Mouse (Mus musculus) liver, embryonic 11.5 days (tissue): Measurements from ENCODE around the gene Man2b2. TPM values are rescaled to one million over a fixed set of nuclear protein-coding genes. Genes with fewer than 3 reads are reported as not detected.
A peak's percentile ranks its signal among the peaks of the same experiment; 100 is the strongest.

Experiments
- ATAC-seq: fragments of 200-750 bp; cut with Nextera tagmentation; replicated peaks from 2 replicates; pipeline ENCODE4 v1.8.0; 2017; ENCODE audit warnings: moderate number of reproducible peaks, mild to moderate bottlenecking, moderate TSS enrichment, moderate library complexity; ENCODE audit not compliant: low FRiP score
- DNase-seq: peaks from one replicate; pipeline ENCODE4 v3.0.0-alpha.2; 2017; ENCODE audit warnings: low spot score
- H3K27ac ChIP-seq: fragments of 300-500 bp; sonication (generic); 2 replicates; pipeline ENCODE4 v1.5.1; 2014; ENCODE audit warnings: mild to moderate bottlenecking, low read depth, low read length, control low read depth
- H3K27me3 ChIP-seq: fragments of 300-500 bp; sonication (generic); replicated peaks from 2 replicates; pipeline ENCODE4 v1.6.1; 2014; ENCODE audit warnings: low read length, mixed read lengths; ENCODE audit not compliant: control insufficient read depth, insufficient read depth
- H3K36me3 ChIP-seq: fragments of 300-500 bp; sonication (generic); 2 replicates; pipeline ENCODE4 v1.6.1; 2014; ENCODE audit warnings: mild to moderate bottlenecking, low read length, moderate library complexity, mixed read lengths; ENCODE audit not compliant: control insufficient read depth, insufficient read depth
- H3K4me1 ChIP-seq: fragments of 300-500 bp; sonication (generic); replicated peaks from 2 replicates; pipeline ENCODE4 v1.6.1; 2014; ENCODE audit warnings: low read length, mixed read lengths; ENCODE audit not compliant: control insufficient read depth, insufficient read depth
- H3K4me2 ChIP-seq: fragments of 300-500 bp; sonication (generic); 2 replicates; pipeline ENCODE4 v1.6.1; 2014; ENCODE audit warnings: mild to moderate bottlenecking, control low read depth, moderate library complexity
- H3K4me3 ChIP-seq: fragments of 300-500 bp; sonication (generic); 2 replicates; pipeline ENCODE4 v1.5.1; 2014; ENCODE audit warnings: low read depth, low read length, control low read depth
- H3K9ac ChIP-seq: fragments of 300-500 bp; sonication (generic); 2 replicates; pipeline ENCODE4 v1.6.1; 2014; ENCODE audit warnings: low read depth, low read length, control low read depth
- H3K9me3 ChIP-seq: fragments of 300-500 bp; sonication (generic); 2 replicates; pipeline ENCODE4 v1.6.1; 2016; ENCODE audit warnings: low read length, inconsistent platforms, mixed read lengths; ENCODE audit not compliant: control insufficient read depth
- WGBS: fragments of 180-500 bp; shearing (Covaris S2); extraction: QIAGEN DNeasy Blood & Tissue Kit; methylation state at CpG from one replicate; pipeline ENCODE4 v1.1.7; 2014; 5-methylcytosine and 5-hydroxymethylcytosine counted together
- polyA plus RNA-seq: library from polyadenylated mRNA; unstranded; fragments of >200 nt; fragmentation: Nextera tagmentation; extraction: Ambion mirVana; gene quantifications from 2 replicates; pipeline ENCODE4 v1.2.1, GENCODE M21; 2014

Man2b2 gene
- 17.4 and 20.2 TPM in 2 replicates for polyA plus RNA-seq

DNA sequence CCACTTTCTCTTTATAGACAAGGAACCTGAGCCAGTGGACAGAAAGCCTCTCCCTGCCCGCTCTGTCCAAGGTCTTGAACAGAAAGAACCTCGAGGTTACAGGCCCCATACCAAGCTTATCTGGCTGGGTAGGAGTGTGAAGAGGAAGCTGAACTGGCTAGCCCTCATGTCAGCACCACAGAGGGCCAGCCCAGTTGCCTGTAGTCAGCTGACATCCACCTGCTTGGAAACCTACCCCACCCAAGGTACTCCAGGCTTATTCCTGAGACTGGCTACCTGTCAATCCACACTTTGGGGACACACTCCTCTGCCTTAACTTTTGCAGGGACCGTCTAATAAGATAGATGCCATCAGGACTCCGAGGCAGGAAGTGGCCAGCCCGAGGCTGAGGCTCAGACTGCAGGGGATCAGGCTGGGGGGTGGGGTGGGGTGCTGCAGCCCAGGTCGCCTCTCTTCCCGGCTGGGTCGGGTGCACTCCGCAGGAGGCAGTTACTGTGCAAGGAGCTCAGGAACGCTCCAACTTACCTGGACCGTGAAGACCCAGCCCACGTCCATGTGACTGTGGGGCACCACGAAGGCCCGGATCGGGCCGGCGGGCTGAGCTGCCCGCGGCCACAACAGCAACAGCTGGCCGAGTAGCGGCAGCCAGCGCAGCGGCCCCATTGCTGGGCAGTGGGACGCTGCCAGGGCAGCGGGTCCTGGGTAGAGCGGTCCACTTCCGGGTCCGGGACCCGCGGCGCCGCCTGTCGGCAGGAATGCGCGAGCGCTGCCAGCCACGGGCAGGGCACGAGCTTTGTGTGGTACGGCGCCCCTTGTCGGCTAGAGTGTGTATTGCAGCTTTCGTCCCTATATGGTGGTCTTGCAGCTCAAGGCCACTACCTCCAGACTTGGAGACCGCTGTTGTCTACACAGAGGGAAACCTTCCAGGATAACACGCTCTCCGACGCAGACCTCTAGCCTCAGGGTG lies at the start of gene Man2b2:
TSS of gene Man2b2 (minus strand) at position 741 of the 967 bp plus-strand sequence.
- H3K9me3 ChIP-seq: no peaks in the 10 kb centered on the region
- H3K4me3 ChIP-seq: peak within 1 kb of the TSS; percentile 75
- ATAC-seq (peak; percentile 91), DNase-seq (peak; percentile 93)
- peaks cover 10% of the 10 kb centered on the region; the same call in 1 of the 2 replicates for H3K4me1 ChIP-seq
- peak within 1 kb of the TSS; percentile 90 for H3K9ac ChIP-seq
- H3K27ac ChIP-seq: no peak within 1 kb of the TSS
- WGBS: 2% methylated on average over 46 of the region's 46 CpGs
- peak within 1 kb of the TSS; percentile 93 for H3K4me2 ChIP-seq
- H3K36me3 ChIP-seq: no peaks in the 10 kb centered on the region
- no peaks in the 10 kb centered on the region for H3K27me3 ChIP-seq

DNA sequence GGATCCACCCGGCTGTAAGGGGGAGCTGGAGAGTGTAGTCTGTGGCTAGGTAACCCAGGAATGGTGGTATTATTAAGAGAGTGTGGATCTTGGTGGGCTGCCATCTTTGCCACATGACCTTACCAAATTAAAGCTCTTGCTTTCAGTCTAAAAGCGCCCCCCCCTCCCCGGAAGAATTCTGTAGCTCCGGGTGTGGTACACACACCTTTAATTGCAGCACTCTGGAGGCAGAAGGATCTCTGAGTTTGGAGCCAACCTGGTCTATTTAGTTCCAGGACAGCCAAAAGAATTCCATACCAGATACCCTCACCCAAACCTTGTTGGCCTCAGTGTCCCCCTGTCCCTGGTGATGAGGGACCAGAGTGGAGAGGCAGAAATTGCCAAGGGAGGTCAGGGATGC lies 48.3 kb upstream of the Man2b2 start:
- 80% methylated on average over 4 of the region's 4 CpGs for WGBS
- no peaks in the 10 kb centered on the region for H3K9me3 ChIP-seq
- ATAC-seq (no peak), DNase-seq (no peak)
- H3K36me3 ChIP-seq: no peaks in the 10 kb centered on the region
- H3K4me1 ChIP-seq: no peaks in the 10 kb centered on the region
- H3K27ac ChIP-seq: no peak overlapping the region
- no peak overlapping the region for H3K9ac ChIP-seq
- H3K4me3 ChIP-seq: no peak overlapping the region
- H3K4me2 ChIP-seq: no peak overlapping the region
- H3K27me3 ChIP-seq: peaks cover 5% of the 10 kb centered on the region; the same call in 1 of the 2 replicates

DNA sequence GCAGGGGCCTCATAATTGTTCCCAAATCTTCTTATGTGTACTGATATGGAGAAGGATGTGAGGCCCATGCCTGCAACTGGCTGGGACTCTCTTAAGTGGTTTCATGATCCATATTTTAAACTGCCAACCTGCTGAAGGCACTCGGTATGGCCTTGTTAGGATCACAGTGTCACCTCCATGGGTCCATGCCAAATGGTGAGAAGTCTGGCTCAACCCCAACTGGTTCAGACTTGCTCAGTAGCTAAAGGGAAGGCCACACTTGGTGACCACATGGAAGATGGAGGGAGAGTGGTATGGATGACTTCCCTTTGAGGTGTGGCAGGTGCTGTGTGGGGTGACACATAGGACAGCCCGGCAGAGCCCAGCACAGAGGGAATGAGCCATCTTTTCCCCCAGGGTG lies 47.2 kb upstream of the Man2b2 start:
- WGBS: 70% methylated on average over 2 of the region's 2 CpGs
- H3K27me3 ChIP-seq: peaks cover 5% of the 10 kb centered on the region; the same call in 1 of the 2 replicates
- no peak for ATAC-seq

DNA sequence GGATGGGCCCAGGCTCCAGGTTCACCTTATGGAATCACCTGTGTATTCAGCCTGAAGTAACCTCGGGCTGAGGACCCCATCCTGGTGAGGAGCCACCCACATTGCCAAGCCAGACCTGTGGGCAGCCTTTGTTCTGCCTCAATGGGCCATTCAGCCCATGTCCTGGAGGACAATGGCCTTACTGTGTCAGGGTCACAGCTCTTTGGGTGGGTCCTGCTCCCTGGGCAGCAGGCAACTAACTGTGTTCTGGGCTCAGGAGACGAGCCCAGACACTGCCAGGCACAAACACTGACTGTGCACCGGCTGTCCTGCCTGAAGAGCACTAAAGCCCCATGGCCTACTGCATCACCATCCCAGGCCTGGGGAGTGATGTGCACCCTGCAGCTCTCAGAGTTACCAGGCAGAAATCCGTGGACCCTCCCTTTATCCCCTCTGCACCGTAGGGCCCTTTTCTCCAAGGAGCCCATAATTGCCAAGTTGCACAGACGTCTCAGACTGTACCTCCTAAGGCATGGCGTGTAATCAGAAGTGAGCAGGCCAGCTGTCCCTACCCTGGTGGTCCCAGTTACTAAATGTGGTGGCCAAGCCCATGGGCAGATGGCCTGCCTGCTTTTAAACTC lies 46.4 kb upstream of the Man2b2 start:
- peaks cover 6% of the 10 kb centered on the region for H3K27me3 ChIP-seq

More for the DNA sequence above, 47.2 kb upstream of the Man2b2 start:
- Histone ChIP-seq H3K9ac (no peak overlapping the region), H3K9me3 (no peaks in the 10 kb centered on the region), H3K27ac (no peak overlapping the region), H3K4me2 (no peak overlapping the region), H3K36me3 (no peaks in the 10 kb centered on the region), H3K4me3 (no peak overlapping the region), H3K4me1 (no peaks in the 10 kb centered on the region)
- DNase-seq: no peak

DNA sequence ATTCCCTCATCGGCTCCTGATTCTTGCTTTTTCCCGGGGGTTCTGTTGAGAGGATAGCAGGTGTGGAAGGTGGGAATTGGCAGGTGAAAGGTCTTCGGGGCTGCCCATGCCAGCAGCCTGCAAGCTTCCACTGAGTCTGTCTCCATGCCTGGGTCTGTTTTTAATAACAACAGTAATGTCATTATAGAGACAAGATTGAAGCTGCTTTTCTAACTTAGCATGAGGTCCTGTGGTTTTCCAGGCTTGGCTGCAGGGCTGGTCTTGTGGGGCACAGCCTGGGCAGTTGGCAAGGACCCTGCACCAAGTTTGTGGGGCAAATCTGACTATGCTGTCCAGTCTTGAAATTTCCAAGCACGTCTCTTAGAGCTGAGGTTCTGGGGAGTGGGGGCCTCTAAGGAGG lies 45.5 kb upstream of the Man2b2 start:
- H3K9ac ChIP-seq: no peak overlapping the region
- H3K4me3 ChIP-seq: no peak overlapping the region
- no peaks in the 10 kb centered on the region for H3K4me1 ChIP-seq
- H3K36me3 ChIP-seq: no peaks in the 10 kb centered on the region
- WGBS: 59% methylated on average over 4 of the region's 4 CpGs
- no peak overlapping the region for H3K4me2 ChIP-seq
- H3K9me3 ChIP-seq: no peaks in the 10 kb centered on the region
- H3K27me3 ChIP-seq: peaks cover 16% of the 10 kb centered on the region
- H3K27ac ChIP-seq: no peak overlapping the region
- no peak for DNase-seq
- no peak for ATAC-seq

More for the DNA sequence above, 46.4 kb upstream of the Man2b2 start:
- no peak for ATAC-seq
- H3K27ac ChIP-seq: no peak overlapping the region
- H3K9me3 ChIP-seq: no peaks in the 10 kb centered on the region
- no peaks in the 10 kb centered on the region for H3K36me3 ChIP-seq
- no peak for DNase-seq
- no peak overlapping the region for H3K4me3 ChIP-seq
- no peak overlapping the region for H3K4me2 ChIP-seq
- H3K9ac ChIP-seq: no peak overlapping the region
- no peaks in the 10 kb centered on the region for H3K4me1 ChIP-seq
- 62% methylated on average over 7 of the region's 7 CpGs for WGBS

DNA sequence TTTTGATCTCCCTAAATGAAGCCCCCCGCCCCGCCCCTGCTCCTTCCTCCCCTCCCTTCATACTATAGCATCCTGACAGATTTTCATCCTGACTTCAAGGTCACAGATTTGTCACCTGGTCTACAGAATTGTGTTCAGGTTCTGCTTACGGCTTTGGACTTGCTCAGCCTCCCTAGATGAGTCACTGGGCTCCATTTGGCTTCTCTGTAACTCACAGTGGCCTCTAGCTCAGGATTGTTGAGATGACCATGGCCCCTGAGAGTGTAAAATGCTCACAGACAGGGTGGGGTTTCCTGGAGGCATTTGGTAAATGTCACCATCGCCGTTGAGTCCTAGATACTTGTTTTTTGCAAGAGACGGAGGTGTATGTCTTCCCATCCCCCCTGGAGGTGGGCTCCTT lies 40.5 kb upstream of the Man2b2 start:
- Histone ChIP-seq H3K4me2 (no peak overlapping the region), H3K27ac (no peak overlapping the region), H3K9ac (no peak overlapping the region), H3K4me3 (no peak overlapping the region), H3K36me3 (no peaks in the 10 kb centered on the region), H3K27me3 (peaks cover 66% of the 10 kb centered on the region), H3K9me3 (no peaks in the 10 kb centered on the region), H3K4me1 (no peaks in the 10 kb centered on the region; the same call in 1 of the 2 replicates)
- ATAC-seq (no peak), DNase-seq (no peak)
- 77% methylated on average over 6 of the region's 6 CpGs for WGBS

DNA sequence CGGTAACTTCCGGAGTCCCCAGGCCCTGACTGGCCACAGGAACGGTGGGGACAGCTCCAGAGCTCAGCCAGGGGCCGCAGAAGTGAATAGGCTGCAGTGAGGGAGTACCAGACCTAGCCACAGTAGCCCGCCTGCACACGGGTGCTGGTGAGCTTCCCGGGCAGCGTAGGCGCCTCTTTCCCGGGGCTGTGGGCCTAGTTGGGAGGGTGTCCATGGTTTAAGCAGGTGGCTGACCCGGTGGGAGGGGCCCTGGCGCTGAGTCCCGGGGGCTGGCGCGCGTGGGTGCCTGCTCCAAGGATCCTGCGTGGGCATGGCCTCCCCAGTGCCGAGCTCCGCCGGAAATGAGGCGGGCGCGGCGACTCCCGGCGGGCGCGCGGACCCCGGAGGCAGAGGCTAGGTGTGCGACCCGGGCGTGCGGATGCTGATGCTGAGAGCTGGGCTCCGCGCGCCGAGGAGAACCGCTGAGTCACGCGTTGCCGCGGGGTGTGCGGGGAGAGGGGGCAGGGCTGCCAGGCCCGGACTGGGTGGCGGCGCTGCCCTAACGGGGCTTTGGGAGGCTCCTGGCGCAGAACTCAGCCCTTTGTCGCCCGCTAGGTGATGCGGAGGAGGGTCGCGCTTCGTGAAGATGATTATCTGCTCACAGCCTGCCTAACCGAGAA lies 39.3 kb upstream of the Man2b2 start:
- H3K9me3 ChIP-seq: no peaks in the 10 kb centered on the region
- ATAC-seq: no peak
- no peaks in the 10 kb centered on the region for H3K36me3 ChIP-seq
- no peak overlapping the region for H3K27ac ChIP-seq
- no peak for DNase-seq
- H3K4me1 ChIP-seq: no peaks in the 10 kb centered on the region; the same call in 1 of the 2 replicates
- H3K27me3 ChIP-seq: peaks cover 66% of the 10 kb centered on the region
- WGBS: 1% methylated on average over 56 of the region's 56 CpGs
- no peak overlapping the region for H3K9ac ChIP-seq
- peak overlapping the region; percentile 30; the same call in 1 of the 2 replicates for H3K4me3 ChIP-seq
- H3K4me2 ChIP-seq: peak overlapping the region; percentile 50

DNA sequence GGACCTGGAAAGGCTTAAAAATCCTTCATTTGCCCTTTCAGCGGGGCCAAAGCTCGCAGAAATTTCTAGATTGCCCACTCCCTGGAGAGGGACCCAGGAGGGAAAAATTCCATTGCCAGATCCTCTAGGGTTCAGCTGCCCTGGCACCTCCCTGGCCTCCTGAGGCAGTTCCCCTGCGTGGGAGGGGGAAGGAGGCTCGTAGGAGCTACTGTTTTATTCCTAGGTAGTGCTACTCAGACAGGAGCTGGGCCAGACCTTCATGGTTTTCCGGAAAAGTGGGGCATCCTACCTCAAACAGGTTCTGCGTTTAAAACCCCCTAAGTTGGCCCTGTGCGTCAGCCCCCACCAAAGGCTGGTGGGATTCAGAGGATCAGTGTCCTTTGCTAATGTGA lies 38.7 kb upstream of the Man2b2 start:
- Histone ChIP-seq H3K9me3 (no peaks in the 10 kb centered on the region), H3K4me1 (no peaks in the 10 kb centered on the region; the same call in 1 of the 2 replicates), H3K27ac (no peak overlapping the region), H3K36me3 (no peaks in the 10 kb centered on the region), H3K4me3 (peak overlapping the region; percentile 41), H3K27me3 (peaks cover 68% of the 10 kb centered on the region), H3K9ac (no peak overlapping the region), H3K4me2 (no peak overlapping the region)
- WGBS: 2% methylated on average over 7 of the region's 7 CpGs
- ATAC-seq (no peak), DNase-seq (no peak)
